14 mouse cellular contexts compared by ENCODE assay signal in genomic region chr6:48439654-48440053, GRCm38 (mm10). TPM values are rescaled to one million over a fixed set of nuclear protein-coding genes. Genes with fewer than 3 reads are reported as not detected.
DNase-seq lines count a peak whose midpoint lies in the region; ATAC-seq and TF ChIP-seq lines count a peak whose summit lies in the region.
"Had no signal": no experiment of that assay in that cellular context is flagged by ENCODE, and none has a peak within 500 bp of the region (broad histone marks: within the 10 kb centered on the region; RNA-seq: fewer than 3 reads in every experiment).

No protein-coding gene starts in this region.

- no peak for TF ChIP-seq CTCF in gastrocnemius, adult 2 months (IDR thresholded peaks at IDR 0.05)

- no peaks in the 10 kb centered on the region for H3K9me3 ChIP-seq in kidney, embryonic 16.5 days (ENCODE audit: low read length)
- no peaks in the 10 kb centered on the region; the same call in 1 of the 2 replicates for H3K9me3 ChIP-seq in embryonic facial prominence, embryonic 10.5 days
- H3K9me3 ChIP-seq in hindbrain, embryonic 14.5 days (ENCODE audit: control insufficient read depth, low read length) = no peaks in the 10 kb centered on the region
- H3K9me3 ChIP-seq: lung, embryonic 15.5 days had no signal

- no peak overlapping the region for H3K4me2 ChIP-seq in kidney, embryonic 16.5 days (replicated peaks; ENCODE audit: low read depth, low read length)
- peak overlapping the region; percentile 46; the same call in 1 of the 2 replicates for H3K4me2 ChIP-seq in hindbrain, embryonic 14.5 days (replicated peaks)
- H3K4me2 ChIP-seq: lung, embryonic 15.5 days had no signal

- H3K27me3 ChIP-seq in kidney, embryonic 16.5 days (ENCODE audit: insufficient read depth, low read length) = no peaks in the 10 kb centered on the region
- peaks cover 56% of the 10 kb centered on the region for H3K27me3 ChIP-seq in embryonic facial prominence, embryonic 10.5 days (replicated peaks; ENCODE audit: low read depth, poor library complexity, severe bottlenecking)
- H3K27me3 ChIP-seq in hindbrain, embryonic 14.5 days (ENCODE audit: control insufficient read depth, insufficient read depth, low read length) = peaks cover 40% of the 10 kb centered on the region
- H3K27me3 ChIP-seq: lung, embryonic 15.5 days had no signal

- H3K4me3 ChIP-seq in gastrocnemius, adult 2 months = no peak overlapping the region
- H3K4me3 ChIP-seq in kidney, embryonic 16.5 days (ENCODE audit: low read length) = no peak overlapping the region
- H3K4me3 ChIP-seq in embryonic facial prominence, embryonic 10.5 days = peak overlapping the region; percentile 46
- H3K4me3 ChIP-seq in hindbrain, embryonic 14.5 days (replicated peaks; ENCODE audit: low read length) = no peak overlapping the region
- H3K4me3 ChIP-seq: lung, embryonic 15.5 days; myocyte had no signal

- peaks cover 69% of the 10 kb centered on the region for H3K4me1 ChIP-seq in kidney, embryonic 16.5 days (ENCODE audit: insufficient read depth, low read length)
- H3K4me1 ChIP-seq in embryonic facial prominence, embryonic 10.5 days = peaks cover 60% of the 10 kb centered on the region
- H3K4me1 ChIP-seq in hindbrain, embryonic 14.5 days (replicated peaks; ENCODE audit: control insufficient read depth, insufficient read depth, low read length) = peaks cover 18% of the 10 kb centered on the region

- intact Hi-C loops in gastrocnemius, adult 2 months (cut with DNase I) = loop anchor here (5.0 kb wide), 1 partner anchor 42 kb away; the partner anchor contains the start of gene Krba1

- peaks cover 44% of the 10 kb centered on the region for H3K36me3 ChIP-seq in kidney, embryonic 16.5 days (ENCODE audit: insufficient read depth, low read length)
- peaks cover 58% of the 10 kb centered on the region for H3K36me3 ChIP-seq in embryonic facial prominence, embryonic 10.5 days (replicated peaks)
- H3K36me3 ChIP-seq in hindbrain, embryonic 14.5 days (replicated peaks; ENCODE audit: control insufficient read depth, insufficient read depth) = peaks cover 41% of the 10 kb centered on the region

- no peak for DNase-seq in gastrocnemius, adult 2 months
- no peak for DNase-seq in gastrocnemius, adult 8-10 months (ENCODE audit: low spot score in 2 of 2)
- no peak for DNase-seq in kidney, adult 8-10 months
- no peak for DNase-seq in embryonic facial prominence, embryonic 10.5 days (ENCODE audit: low spot score)
- no peak for DNase-seq in hindbrain, embryonic 14.5 days (ENCODE audit: low spot score)
- no peak for DNase-seq in spleen, postnatal 36 days (ENCODE audit: low spot score in 2 of 2)
- DNase-seq: cerebellum, adult 8-10 months; gastrocnemius, postnatal 36 days; right cerebral cortex, postnatal 25 days; thymus, postnatal 4 days had no signal

- ATAC-seq in kidney, embryonic 16.5 days (ENCODE audit: low FRiP score, low TSS enrichment) = no peak
- no peak for ATAC-seq in hindbrain, embryonic 14.5 days (ENCODE audit: low FRiP score)

- H3K9ac ChIP-seq in kidney, embryonic 16.5 days (replicated peaks; ENCODE audit: low read length) = no peak overlapping the region
- H3K9ac ChIP-seq in hindbrain, embryonic 14.5 days = no peak overlapping the region
- H3K9ac ChIP-seq: lung, embryonic 15.5 days had no signal

- H3K27ac ChIP-seq in gastrocnemius, adult 2 months = peak overlapping the region; percentile 8; the same call in 1 of the 2 replicates
- peak overlapping the region; percentile 79 for H3K27ac ChIP-seq in kidney, embryonic 16.5 days (ENCODE audit: low read length)
- H3K27ac ChIP-seq in embryonic facial prominence, embryonic 10.5 days (replicated peaks) = peak overlapping the region; percentile 62
- no peak overlapping the region for H3K27ac ChIP-seq in hindbrain, embryonic 14.5 days
- H3K27ac ChIP-seq: lung, embryonic 15.5 days had no signal

RNA-seq across cellular contexts. Expression of gene Zfp467, which starts 6.0 kb away (rescaled TPM):
- total RNA-seq in gastrocnemius, adult 2 months (2021) = 10 to 100 TPM; 45.4 to 52.3 TPM
- 10 to 100 TPM; 42.9 to 63.5 (median 51.4) TPM for total RNA-seq in gastrocnemius, adult 8-10 months (2022)
- 32.0 and 33.9 TPM in 2 replicates for polyA plus RNA-seq in kidney, embryonic 16.5 days (2015; fragmentation: Nextera tagmentation; extraction: Ambion mirVana)
- polyA plus RNA-seq in embryonic facial prominence, embryonic 10.5 days (2016; fragmentation: Nextera tagmentation; extraction: Ambion mirVana) = 12.8 and 16.8 TPM in 2 replicates
- 25.8 and 32.4 TPM in 2 replicates for polyA plus RNA-seq in hindbrain, embryonic 14.5 days (2014; fragmentation: Nextera tagmentation; extraction: Ambion mirVana)

RNA-seq across cellular contexts. Expression of gene Sspo, which starts 8.4 kb away (rescaled TPM):
- total RNA-seq in gastrocnemius, adult 2 months (2021) = under 1 TPM; 0.50 to 0.69 TPM
- total RNA-seq in gastrocnemius, adult 8-10 months (2022) = 1 to 10 TPM in 1 of 4 experiments, under 1 TPM in 3; 0.24 to 1.1 (median 0.37) TPM
- polyA plus RNA-seq in kidney, embryonic 16.5 days (2015; fragmentation: Nextera tagmentation; extraction: Ambion mirVana) = 0.36 and 0.97 TPM in 2 replicates
- 0.71 and 1.2 TPM in 2 replicates for polyA plus RNA-seq in embryonic facial prominence, embryonic 10.5 days (2016; fragmentation: Nextera tagmentation; extraction: Ambion mirVana)
- polyA plus RNA-seq in hindbrain, embryonic 14.5 days (2014; fragmentation: Nextera tagmentation; extraction: Ambion mirVana) = 0.20 and 0.35 TPM in 2 replicates
- total RNA-seq: megakaryocyte progenitor cell, adult 5-6 weeks had no signal

RNA-seq across cellular contexts. Expression of gene Krba1, which starts 44.3 kb away (rescaled TPM):
- total RNA-seq in gastrocnemius, adult 2 months (2021) = 10 to 100 TPM; 18.7 to 21.0 TPM
- total RNA-seq in gastrocnemius, adult 8-10 months (2022) = 10 to 100 TPM; 15.6 to 18.6 (median 18.1) TPM
- 22.7 and 26.4 TPM in 2 replicates for polyA plus RNA-seq in kidney, embryonic 16.5 days (2015; fragmentation: Nextera tagmentation; extraction: Ambion mirVana)
- 25.4 and 26.5 TPM in 2 replicates for polyA plus RNA-seq in embryonic facial prominence, embryonic 10.5 days (2016; fragmentation: Nextera tagmentation; extraction: Ambion mirVana)
- 24.8 and 24.9 TPM in 2 replicates for polyA plus RNA-seq in hindbrain, embryonic 14.5 days (2014; fragmentation: Nextera tagmentation; extraction: Ambion mirVana)
